Mouse (Mus musculus): ENCODE results near the gene Gm14085. TPM values are rescaled to one million over a fixed set of nuclear protein-coding genes. Genes with fewer than 3 reads are reported as not detected.

The Gm14085 gene
- total RNA-seq (2023), result 1.4 to 2.9 TPM (median 2.3 TPM) in 4 replicates

GRCm38 (mm10) chr2:122484641-122485040, at the start of gene Gm14085:
Gene Gm14085 (plus strand): TSS chr2:122484941.

Other genes with a start within 250 kb of the Gm14085 start
- not detected in 4 replicates for gene Duox2, start 186.5 kb upstream of the Gm14085 start, total RNA-seq (2023)
- gene Duoxa2, start 186.0 kb upstream of the Gm14085 start, total RNA-seq (2023), result 0.36 TPM in 1 of 4 replicates, not detected in the others
- not detected in 4 replicates for gene Duoxa1, start 171.2 kb upstream of the Gm14085 start, total RNA-seq (2023)
- not detected in 4 replicates for gene Duox1, start 169.3 kb upstream of the Gm14085 start, total RNA-seq (2023)
- 2.6 to 4.6 TPM (median 3.8 TPM) in 4 replicates for gene Shf, start 115.8 kb upstream of the Gm14085 start, total RNA-seq (2023)
- gene Slc28a2, start 58.5 kb upstream of the Gm14085 start, total RNA-seq (2023), result 106 to 123 TPM (median 108 TPM) in 4 replicates
- gene Gatm, start 126.4 kb downstream of the Gm14085 start, total RNA-seq (2023), result 0.55 to 1.3 TPM (median 0.80 TPM) in 4 replicates
- gene AA467197, start 152.0 kb downstream of the Gm14085 start, total RNA-seq (2023), result 7.0 to 10.4 TPM (median 7.7 TPM) in 4 replicates
- gene Slc30a4, start 217.7 kb downstream of the Gm14085 start, total RNA-seq (2023), result 13.9 to 15.3 TPM (median 14.6 TPM) in 4 replicates

All from B cell, adult 62 days (primary cell).